Mouse (Mus musculus): ENCODE results near the gene Aspn.

DNA sequence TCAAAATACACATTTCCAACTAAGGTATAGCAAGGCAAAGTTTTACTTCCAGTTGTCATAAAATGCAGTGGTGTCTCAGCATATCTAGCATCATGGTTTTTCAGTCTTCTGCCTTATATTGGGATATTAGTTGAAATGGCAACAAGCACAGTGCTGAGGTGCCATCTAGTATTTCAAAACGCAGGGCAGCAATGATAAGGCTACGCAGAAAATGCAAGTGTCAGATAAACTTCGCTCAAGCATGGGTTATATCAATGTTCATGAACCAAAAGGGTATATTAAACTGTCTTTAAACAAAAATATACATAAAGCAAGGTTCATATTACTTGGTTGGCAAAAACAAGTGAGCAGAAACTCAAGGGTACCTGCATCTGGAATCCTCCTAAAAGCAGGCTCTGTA lies 72.8 kb downstream of the Aspn start:
- TF ChIP-seq POLR2A (IDR thresholded peaks at IDR 0.05; ENCODE audit: low read depth, low read length): no peak
- TF ChIP-seq CTCF (conservative IDR thresholded peaks at IDR 0.05; ENCODE audit: insufficient read depth, insufficient read length, low read depth, low read length): no peak
